Mouse (Mus musculus): ENCODE data around the gene Clcn3.

Gene Clcn3

DNA sequence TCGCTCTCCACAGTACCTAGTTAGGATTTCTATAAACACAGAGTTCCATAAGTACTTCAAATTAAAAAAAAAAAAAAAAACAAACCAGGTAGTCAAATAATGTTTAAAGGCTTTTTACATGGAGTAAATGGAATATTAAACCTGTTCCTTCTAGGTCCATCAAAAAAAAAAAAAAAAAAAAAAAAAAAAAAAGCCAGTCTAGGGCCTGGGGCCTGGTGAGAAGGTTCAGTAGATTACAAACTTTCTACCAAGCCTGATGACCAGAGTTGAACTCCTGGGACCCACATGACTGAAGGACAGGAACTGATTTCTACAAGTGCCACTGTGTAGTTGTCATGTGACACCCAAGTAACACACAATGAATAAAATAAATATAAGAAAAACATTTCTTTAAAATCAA lies 31.3 kb downstream of the Clcn3 start:
- in situ Hi-C loops (cut with MboI), result no loop called here

GRCm38 (mm10) chr8:60951271-60951670 lies 31.8 kb downstream of the Clcn3 start:
- in situ Hi-C loops (cut with MboI), result no loop called here

- in situ Hi-C loops (cut with MboI), result no loop called here
Observed at GRCm38 (mm10) chr8:60949859-60950258, 33.2 kb downstream of the Clcn3 start.

GRCm38 (mm10) chr8:60947503-60947902 lies 35.6 kb downstream of the Clcn3 start:
- in situ Hi-C loops (cut with MboI), result no loop called here

DNA sequence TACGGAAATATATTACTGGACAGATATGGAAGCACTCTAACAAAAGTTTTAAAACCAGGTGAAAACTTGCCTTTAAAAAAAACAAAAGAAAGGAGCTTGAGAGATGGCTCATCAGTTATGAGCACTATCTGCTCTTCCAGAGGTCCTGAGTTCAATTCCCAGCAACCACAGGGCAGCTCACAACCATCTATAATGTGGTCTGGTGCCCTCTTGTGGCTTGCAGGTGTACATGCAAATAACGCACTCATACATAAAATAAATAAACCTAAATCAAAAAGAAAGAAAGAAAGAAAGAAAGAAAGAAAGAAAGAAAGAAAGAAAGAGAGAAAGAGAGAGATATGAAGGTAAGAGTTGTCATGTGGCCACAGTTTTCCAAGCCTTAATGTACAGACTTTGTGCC lies 40.2 kb downstream of the Clcn3 start:
- in situ Hi-C loops (cut with MboI), result no loop called here

DNA sequence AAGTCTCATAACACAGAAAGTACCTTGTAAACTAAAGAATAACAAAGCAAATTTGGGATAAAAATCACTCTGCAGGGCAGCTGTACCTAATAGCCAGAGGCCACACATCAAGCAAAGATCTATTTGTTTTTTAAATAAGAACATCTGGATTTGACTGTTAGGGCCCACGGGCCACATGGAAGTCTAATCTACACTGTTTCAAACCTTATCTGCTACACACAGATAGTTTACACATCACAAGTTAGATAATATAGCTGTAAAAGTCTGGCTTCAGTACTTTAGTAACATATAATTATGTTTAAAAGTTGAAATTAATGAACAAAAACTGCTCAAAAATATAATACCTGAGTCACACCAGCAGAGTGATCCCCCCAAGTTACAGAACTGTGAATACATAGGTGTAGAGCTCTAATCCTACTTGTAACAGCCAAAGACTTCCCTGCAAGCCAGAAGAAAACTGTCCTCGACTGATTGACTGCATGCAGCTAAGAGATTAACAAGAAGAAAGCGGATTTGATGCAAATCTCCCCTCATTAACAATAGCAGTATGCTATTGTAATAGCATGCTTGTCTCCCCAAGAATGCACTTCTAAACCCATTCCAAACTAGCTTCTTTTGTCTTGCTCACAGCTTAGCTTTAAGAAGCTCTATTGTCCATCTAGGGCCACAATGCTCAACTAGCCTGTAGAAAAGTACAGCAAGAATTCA lies 44.2 kb downstream of the Clcn3 start:
- in situ Hi-C loops (cut with MboI), result no loop called here

DNA sequence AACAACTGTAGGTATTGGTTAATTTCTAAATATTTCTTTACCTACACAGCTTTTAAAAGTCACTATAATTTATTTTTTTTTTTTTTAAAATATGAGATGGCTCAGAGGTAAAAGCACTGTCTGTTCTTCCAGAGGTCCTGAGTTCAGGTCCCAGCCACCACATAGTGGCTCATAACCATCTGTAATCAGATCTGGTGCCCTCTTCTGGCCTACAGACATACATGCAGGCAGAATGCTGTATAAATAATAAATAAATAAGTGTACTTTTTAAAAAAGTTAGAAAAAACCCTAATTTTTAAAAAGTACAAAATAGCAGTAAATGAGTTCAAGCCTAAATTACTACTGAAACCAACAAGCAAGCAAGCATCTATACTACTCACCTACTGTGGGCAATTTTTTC lies 49.5 kb downstream of the Clcn3 start:
- in situ Hi-C loops (cut with MboI), result no loop called here

DNA sequence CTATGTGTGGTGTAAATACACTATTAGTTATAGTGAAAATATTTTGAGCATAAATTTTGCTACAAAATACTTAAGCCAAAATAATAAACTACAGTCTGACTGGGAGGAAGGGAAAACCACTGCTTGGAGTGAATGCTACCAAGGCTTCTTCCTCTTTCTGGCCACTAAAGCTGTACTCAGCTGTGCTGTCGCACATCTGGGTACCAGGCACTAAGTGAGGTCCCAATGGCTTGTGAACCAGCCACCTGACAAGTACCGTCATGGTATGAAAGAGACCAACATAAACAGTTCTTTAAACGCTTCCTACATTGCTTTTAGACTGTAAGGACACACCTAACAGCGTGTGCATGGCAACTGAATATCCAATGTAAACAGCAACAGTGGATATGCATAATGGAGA lies 62.9 kb downstream of the Clcn3 start:
- in situ Hi-C loops (cut with MboI), result no loop called here

DNA sequence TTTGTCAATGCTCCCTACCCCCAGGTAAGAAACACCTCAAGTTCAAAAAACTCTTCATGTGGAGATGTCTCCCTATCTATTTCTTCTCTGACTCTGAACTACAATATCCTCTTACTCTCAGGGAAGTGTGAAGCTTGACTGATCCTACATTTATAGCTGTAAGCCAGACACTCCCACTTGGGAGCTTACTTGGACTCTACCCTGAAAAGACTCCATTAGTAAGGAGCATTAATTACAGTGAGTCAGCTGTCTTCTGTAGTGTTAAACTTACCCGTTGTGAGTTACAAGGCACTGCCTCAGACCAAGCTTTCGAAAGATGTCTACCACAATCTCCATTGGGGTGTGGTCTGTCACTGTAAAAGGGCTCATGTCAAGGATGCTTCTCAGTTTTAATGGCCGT lies 64.0 kb downstream of the Clcn3 start:
- in situ Hi-C loops (cut with MboI), result no loop called here

DNA sequence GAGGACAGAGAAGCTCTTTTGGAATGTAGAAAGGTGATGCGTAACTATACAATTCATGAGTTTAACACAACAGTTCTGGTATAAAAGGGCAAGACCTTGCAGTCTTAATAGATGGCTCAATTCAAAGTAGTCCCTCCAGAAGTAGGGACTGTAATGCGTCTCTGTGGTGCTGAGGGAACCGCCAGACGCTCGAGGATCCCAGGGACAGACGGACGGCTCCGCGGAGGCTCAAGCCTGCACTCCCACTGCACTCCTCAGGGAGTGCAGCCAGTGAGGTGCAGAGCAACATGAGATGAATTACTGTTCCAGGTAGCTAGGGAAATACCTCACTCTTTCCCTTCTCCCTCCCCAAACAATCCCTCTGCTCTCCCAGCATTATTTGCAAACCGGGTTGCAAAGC lies 70.5 kb downstream of the Clcn3 start:
- in situ Hi-C loops (cut with MboI), result no loop called here

GRCm38 (mm10) chr8:60912081-60912480 lies 71.0 kb downstream of the Clcn3 start:
- in situ Hi-C loops (cut with MboI), result no loop called here

DNA sequence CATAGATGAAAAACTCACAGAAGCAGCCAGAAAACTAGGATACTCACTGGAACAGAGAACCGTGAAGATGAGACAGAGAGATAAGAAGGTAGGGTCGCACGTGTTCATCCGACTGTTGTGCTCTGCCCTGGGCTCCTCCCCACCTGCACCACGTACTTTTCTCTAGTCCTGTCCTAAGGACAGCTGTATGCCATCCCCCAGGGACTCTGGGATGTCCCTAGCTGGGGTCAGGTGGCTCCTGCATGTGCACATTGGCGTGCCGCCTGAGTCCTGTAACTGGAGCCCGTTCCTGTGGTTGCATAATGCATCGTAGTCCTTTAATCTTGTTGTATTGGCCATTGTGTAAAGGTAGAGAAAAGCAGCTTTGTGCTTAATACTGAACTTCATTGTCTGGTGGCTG lies 83.0 kb downstream of the Clcn3 start:
- in situ Hi-C loops (cut with MboI), result no loop called here

- in situ Hi-C loops (cut with MboI), result no loop called here
Observed at GRCm38 (mm10) chr8:60895878-60896277, 87.2 kb downstream of the Clcn3 start.

GRCm38 (mm10) chr8:60891757-60892156 lies 91.3 kb downstream of the Clcn3 start:
- in situ Hi-C loops (cut with MboI), result no loop called here

DNA sequence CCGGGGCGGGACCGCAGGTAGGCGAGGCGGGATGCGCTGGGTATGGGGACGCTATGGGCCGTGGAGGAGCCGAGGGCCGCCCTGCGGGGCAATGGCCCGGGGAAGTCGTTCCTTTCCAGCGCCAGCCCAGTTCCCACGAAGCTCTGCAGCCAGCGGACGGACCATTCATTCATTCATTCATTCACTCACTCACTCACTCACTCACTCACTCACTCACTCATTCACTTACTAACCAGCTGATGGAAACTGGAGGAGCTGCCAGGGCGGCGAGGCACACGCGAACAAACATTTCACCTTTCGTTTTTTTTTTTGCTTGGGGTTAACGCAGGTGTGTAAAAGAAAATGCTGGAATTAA lies 92.6 kb downstream of the Clcn3 start:
- in situ Hi-C loops (cut with MboI), result no loop called here

DNA sequence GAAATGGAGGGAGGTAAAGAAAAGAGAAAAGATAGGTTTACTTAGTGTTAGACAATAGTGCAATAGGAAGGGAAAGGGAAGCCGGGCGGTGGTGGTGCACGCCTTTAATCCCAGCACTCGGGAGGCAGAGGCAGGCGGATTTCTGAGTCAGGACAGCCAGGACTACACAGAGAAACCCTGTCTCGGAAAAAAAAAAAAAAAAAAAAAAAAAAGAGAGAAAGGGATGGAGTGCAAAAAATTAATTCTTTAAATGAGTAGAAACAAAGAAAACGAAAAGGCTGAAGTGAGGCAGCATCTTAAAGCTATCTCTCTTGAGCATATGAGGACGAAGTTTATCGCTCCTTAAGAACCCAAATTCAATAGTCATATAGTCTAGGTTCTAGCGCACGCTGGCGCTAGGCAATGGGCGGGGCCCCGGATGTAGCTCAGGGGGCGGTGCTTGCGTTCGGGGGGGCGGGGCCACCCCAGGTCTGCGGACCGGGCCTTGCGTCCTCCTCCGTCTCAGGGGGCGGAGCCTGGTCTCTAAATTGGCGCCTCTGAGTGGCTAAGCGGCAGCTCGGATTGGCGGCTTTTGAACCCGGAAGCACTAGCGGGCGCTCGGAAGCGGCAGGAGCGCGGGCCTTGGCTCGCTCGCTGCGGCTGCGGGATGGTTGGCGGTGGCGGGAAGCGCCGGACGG lies 93.1 kb downstream of the Clcn3 start, which contains the start of gene Hpf1:
Gene Hpf1, plus strand, starts transcription at position 576 of the 677 bp plus-strand sequence.
- in situ Hi-C loops (cut with MboI), result no loop called here

DNA sequence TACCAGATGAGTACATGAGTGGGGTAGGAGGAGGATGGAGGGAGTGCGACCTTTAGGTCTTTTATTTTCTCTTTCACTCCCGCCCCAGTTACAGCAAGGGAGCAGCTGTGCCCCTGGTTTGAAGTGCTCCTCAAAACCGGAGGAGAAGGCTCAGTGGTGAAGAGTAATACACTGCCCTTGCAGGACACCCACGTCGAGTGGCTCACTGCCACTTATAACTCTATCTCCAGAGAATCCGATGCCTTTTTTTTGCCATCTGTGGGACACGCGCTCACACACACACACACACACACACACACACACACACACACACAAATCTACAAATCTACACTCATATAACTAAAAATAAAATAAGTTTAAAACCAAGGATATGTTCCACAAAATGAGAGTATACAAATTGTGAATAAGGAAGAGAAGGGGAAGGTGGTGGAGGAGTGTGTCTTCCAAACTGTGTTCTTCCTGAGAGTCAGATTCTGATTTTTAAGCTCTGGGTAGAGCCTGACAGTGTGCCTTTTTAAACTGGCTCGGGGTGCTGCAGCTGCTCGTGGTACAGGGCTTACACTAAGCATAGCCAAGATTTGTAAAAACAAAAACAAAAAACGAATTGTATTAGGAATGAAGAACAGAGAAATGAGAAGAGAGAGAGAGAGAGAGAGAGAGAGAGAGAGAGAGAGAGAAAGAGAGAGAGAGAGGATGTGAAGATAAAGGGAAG lies 93.8 kb downstream of the Clcn3 start:
- in situ Hi-C loops (cut with MboI), result no loop called here

DNA sequence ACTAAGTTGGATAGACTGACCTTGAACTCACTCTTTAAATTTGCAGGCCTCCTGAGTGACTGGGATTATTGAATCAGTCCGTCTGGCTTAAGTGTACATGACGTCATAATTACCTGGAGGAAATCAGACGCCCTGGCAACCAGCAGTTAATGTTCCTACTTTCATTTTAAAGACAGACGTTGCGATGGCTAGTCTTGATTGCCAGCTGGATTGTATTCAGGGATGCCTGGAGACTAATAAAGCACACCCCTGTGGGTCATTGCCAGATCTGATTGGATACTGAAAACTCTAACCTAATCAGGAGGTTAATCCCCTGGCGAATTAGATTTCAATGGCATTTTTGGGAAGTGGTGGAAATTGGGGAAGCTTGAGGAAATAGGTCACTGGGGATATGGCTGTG lies 96.4 kb downstream of the Clcn3 start:
- in situ Hi-C loops (cut with MboI), result no loop called here

DNA sequence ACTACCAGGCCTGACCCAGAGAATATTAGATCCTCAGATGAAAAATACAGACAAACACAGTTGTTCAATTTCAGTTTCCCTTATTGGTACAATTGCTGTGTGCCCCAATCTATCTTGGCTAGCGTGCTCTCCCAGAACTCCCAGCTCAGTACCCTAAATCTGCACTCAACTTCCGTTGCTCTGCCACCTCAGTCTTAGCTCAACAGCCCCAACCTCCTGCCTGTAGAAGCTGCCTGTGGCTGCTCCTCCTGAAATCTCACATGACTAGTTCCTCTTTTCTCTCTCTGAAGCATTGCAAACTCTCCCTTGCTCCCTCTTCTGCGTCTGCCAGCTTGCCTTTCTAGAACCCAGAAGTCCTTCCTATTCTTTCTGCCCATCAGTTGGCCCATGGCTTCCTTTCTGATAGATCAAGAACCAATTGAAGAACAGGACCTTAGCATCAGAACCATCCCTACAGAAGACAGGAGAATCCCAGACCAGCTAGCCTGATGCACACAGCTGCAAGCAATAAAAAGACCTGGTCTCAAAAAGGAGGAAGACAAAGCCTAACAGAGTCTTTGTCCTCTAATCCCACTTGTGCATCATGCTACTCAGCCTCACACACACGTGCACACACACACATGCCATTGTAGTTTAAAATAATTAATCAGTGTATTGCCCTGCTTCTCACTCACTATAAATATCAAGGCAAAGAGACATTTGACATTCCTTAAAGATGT lies 99.5 kb downstream of the Clcn3 start:
- in situ Hi-C loops (cut with MboI), result no loop called here

DNA sequence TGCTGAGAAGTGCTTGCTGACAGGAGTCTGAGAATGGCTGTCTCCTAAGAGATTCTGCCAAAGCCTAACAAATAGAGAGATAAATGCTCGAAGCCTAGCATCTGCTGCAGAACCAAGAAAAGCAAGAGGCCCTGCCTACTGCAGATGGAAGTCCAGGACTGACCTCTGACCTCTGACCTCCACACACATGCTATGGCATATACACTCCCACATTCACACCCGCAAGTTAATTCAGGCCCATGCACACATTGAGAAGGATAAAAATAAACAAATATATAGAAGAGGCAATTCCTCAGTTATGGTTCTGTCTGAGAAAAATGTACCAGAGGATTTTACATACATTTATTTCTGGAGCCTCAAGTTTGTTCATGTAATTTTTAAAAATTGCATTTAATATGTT lies 104.5 kb downstream of the Clcn3 start:
- in situ Hi-C loops (cut with MboI), result no loop called here

DNA sequence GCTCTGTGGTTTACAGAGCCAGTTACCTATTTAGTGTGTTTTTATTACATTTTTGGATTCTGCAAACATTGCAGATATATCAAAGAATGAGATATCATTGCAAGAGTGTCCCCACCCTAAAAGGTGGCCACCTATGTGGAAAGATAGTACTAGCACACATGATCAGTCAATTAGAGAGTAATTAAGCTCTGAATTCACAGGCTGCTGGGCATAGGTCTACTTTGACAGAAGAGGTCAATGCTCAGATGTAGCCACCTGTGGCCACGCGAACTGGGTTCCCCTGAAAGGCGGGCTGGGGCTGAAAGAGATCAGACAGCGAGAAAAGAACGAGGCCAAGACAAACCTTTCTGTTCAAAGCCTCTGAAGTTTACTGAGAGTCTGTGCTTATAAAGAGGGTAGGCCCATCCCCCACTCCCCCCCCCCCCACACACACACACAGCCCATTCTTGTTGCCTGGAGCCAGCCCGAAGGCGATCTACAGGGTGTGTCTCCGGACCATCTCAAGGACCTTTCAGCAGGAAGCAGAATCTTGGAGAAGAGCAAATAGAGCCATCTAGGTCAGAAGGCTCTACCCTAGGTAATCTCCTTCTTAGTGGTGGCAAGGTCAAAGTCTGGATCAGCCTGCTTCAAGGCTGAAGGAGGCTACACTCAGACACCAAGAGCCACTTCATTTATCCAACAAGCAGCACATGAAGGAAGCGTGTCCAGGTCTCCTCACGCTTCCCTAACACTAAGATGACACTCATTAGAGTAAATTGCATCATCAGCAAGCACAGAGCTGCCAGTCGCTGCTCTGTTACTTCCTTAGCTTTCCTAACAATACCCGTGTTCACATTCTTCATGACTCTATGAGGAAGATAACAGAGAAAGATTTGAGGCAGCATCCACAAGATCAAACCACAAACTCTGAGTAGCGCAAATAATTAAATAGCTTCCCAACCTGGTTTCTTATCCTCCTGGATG lies 112.6 kb downstream of the Clcn3 start:
- in situ Hi-C loops (cut with MboI), result loop anchor here (25.0 kb wide), 1 partner anchor 258 kb away; no protein-coding TSS in a partner anchor
